Mouse (Mus musculus): ENCODE measurements around the gene Cyp1a2.

The Cyp1a2 gene

DNA sequence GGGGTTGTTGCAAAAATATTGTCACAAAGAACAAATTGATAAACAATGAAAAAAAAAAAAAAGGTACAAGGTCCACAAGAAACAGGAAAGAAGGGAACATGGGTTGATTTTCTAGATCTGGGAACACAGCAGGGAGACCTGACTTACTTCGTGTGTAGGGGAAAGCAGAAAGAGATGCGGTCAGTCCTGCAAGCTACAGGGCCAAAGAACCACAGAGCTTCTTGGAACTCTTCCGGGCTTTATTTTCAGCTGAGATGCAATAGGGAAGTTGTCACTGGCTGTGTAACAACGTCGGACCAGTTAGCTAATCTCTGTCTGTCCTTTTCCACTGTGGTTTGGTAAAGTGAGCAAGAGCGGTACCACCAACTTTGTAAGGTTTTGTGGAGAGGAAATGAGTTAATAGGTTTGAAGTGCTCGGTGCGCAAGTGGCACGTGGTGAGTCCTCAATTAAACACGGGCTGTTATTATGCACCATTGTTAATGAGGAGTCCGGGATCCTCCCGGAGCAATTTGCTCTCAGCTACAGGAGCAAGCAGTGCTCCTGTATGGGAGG, 36.9 kb downstream of the Cyp1a2 start:
- DNase-seq (ENCODE audit: low spot score), result no peak

DNA sequence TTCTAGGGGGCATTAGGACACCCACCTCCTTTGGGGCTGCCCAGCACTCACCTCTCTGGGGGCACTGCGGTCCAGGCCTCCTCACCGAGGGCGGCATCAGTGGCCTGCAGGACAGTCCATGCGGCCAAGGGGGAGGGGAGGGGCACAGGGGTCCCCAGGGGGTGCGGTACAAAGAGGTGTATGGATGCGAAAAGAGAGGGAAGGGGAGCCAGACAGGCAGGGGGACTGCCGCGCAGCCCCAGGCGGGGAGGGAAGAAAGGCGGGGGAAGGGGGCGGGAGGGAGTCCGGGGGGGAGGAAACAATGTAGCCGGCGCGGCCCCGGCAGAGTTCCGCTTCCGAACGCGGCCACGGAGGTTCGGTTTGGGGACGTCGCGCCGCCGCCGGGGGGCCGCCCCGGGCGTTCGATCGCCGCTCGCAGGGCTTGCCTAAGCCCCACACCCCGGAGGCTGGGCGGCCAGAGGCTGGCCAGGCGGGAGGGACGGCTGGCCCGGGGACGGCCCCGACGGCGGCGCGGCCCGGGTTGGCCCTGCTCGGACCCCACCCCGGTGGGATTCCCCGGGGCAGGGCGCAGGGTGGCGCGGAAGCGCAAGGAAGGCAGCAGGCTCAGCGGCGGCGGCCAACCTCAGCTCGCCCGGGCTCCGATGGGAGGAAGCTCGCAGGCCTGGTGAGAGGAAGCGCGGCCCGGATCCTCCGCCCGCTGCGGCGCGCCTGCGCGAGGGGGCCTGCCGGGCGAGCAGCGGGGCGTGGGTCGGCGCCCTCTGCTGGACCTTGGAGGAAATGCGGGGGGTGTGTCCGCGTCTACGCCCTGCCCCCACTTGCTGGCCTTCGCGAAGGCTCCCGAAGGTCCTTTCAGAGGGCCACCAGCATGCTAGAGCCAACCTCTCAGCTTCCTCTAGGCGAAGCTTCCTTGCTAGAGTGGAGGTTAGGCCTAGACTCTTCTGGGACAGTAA, 38.3 kb downstream of the Cyp1a2 start:
- DNase-seq (ENCODE audit: low spot score), result peak; percentile 94

- DNase-seq (ENCODE audit: low spot score), result no peak
Measured at GRCm38 (mm10) chr9:57644442-57644943, 39.0 kb downstream of the Cyp1a2 start.

DNA sequence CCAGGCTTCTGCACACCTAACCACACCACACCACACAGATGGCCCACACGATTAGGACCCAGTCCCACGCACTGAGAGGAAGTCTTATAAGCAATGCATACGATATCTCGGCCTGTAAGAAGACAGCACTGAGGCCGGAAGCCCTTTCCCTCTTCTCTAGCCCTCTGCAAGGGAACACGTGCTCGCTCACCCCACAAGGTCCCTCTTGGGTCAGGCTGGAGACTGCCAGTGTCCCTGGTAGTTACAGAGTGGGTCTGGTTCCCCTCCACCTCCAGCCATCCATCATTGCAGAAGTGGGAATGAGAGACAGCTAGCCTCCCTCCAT, 39.7 kb downstream of the Cyp1a2 start:
- no peak for DNase-seq (ENCODE audit: low spot score)

- no peak for DNase-seq (ENCODE audit: low spot score)
Measured at GRCm38 (mm10) chr9:57643169-57643855, 40.2 kb downstream of the Cyp1a2 start.

DNA sequence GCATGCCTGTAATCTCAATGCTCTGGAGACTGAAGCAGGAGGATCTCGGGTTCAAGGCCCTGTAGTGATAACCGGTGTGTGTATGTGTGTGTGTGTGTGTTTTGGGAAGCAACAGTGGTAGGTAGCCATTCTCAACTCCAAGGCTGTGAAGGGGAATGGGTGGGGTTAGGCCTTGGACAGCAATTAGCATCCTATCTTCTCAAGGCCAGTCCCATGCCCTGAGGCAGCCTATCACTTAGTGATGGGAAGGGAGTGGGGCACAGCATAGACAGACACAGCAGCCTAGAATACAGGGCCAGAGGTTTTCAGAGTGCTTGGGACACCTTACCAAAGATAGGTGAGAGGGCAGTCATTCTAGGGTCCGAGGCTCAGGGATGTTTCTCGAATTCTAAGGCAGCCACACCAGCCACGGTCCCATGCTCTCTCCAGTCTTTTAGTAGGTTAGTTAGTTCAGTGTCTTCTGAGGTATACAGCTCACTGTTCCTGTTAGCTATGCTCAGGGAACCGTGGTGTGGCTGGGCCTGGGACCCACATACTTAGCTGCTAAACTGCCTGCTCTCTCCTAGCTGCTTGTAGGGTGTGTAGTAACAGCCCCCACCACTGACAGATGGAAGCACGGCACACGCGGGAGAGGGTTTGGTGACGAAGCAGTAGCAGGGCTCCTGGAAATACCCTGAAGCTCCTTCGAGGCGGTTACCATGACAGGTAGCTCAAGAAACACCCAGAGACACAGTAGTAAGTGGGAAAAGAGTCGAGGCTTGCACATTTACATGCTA, 41.5 kb downstream of the Cyp1a2 start:
- no peak for DNase-seq (ENCODE audit: low spot score)

DNA sequence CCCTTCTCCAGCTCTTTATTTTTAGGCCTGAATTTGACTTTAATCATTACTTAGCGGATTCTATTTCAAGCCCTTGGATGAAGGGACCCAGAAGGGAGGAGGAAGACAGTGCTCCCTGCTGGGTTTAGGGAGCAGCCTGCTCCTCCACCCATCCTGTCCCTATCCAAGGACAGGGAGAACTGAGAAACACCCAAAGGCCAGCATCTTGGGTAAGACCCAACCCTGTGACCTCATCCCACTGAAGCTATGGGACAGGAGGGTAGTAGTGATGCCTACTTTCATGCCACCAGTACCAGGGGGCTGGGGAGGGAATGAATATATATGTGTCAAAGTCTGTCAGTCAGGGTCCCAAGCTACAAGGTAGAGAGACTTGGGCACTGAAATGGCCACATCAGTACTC, 42.5 kb downstream of the Cyp1a2 start:
- DNase-seq (ENCODE audit: low spot score), result no peak

DNA sequence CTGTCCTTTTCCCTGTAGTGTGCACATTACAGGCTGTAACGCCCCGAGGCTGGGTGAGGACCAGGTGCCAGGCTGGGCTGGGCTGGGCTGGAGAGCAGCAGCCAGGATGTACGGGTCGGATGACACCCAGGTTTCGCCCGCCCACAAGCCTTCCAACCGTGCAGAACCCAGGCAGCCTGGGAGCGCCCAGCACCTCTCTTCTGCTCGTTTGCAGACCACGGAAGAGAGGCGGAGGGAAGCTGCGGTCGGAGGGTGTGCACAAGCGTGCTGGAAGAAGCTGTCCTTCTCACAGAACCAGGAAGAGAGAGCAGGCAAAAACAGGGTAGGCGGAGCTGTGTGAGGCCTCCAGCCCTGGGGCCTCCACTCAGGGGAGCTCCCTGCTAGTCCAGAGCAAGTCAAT, 43.1 kb downstream of the Cyp1a2 start:
- DNase-seq (ENCODE audit: low spot score), result peak; percentile 82

- no peak for DNase-seq (ENCODE audit: low spot score)
Measured at GRCm38 (mm10) chr9:57639661-57640328, 43.7 kb downstream of the Cyp1a2 start.

GRCm38 (mm10) chr9:57638651-57639459, 44.6 kb downstream of the Cyp1a2 start:
- peak; percentile 88 for DNase-seq (ENCODE audit: low spot score)

- DNase-seq (ENCODE audit: low spot score), result peak; percentile 56
Measured at GRCm38 (mm10) chr9:57637741-57638322, 45.7 kb downstream of the Cyp1a2 start.

GRCm38 (mm10) chr9:57637272-57637671, 46.2 kb downstream of the Cyp1a2 start:
- no peak for DNase-seq (ENCODE audit: low spot score)

GRCm38 (mm10) chr9:57633481-57634024, 50.0 kb downstream of the Cyp1a2 start:
- no peak for DNase-seq (ENCODE audit: low spot score)

- peak; percentile 83 for DNase-seq (ENCODE audit: low spot score)
Measured at GRCm38 (mm10) chr9:57629118-57629874, 54.2 kb downstream of the Cyp1a2 start.

GRCm38 (mm10) chr9:57628717-57629116, 54.8 kb downstream of the Cyp1a2 start:
- no peak for DNase-seq (ENCODE audit: low spot score)

DNA sequence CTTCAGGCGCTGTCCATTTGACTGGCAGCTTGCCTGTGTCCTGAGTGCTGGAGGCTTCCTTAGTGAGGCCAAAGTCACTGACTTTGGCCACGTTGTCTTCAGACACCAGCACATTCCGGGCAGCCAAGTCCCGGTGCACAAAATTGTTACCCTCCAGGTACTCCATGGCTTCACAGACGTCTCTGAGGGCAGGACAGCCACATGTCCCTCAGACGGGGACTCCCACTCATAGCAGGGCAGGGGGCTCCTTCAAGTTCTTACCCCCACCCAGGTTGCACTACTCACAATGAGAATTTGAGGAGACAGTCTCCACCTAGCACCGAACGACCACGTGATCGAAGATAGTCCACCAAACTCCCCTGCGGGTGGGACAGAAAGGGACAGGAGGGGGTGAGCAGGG, 55.6 kb downstream of the Cyp1a2 start:
- no peak for DNase-seq (ENCODE audit: low spot score)

- no peak for DNase-seq (ENCODE audit: low spot score)
Measured at GRCm38 (mm10) chr9:57627191-57627590, 56.3 kb downstream of the Cyp1a2 start.

Measured in urinary bladder, postnatal 14 days (tissue).